Mouse (Mus musculus): Measurements from ENCODE around the gene Txlnb.

DNA sequence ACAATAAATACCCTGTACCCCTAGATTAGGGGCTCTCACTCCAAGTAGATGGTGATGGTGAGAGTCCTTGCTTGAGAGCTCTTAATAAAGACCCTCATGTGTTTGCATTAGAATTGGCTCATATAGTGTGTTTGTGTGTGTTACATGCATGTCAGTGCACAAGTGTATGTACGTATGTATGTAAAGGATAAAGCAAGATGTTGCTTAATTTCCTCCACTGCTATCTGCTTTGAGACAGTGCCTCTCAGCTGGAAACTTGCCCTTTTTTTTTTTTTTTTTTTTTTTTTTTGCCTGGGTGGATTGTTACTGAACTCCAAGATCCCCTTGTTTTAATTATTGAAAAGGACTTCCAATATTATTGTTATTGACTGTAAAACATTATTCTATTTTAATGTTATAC lies 34.4 kb upstream of the Txlnb start:
- TF ChIP-seq CHD2 (IDR thresholded peaks at IDR 0.05; ENCODE audit: low read depth, low read length) (no peak), ZC3H11A (IDR thresholded peaks at IDR 0.05; ENCODE audit: borderline replicate concordance, low read depth, low read length) (no peak)

All from ES-E14 (cell line).